Mouse (Mus musculus): ENCODE results near the gene Phpt1.

- TF ChIP-seq FLI1 (IDR thresholded peaks at IDR 0.05; ENCODE audit: low read length) (no peak), GATA1 (IDR thresholded peaks at IDR 0.05; ENCODE audit: borderline replicate concordance, low read length) (no peak)
Observed at GRCm38 (mm10) chr2:25575432-25576027, 506 bp upstream of the Phpt1 start.
